Mouse (Mus musculus) retina, postnatal 1 day (tissue): ENCODE measurements around the gene Dtx4.

ENCODE experiments used
- DNase-seq: peaks from one replicate; pipeline ENCODE4 v3.0.0-alpha.2; 2012

Dtx4 gene

GRCm38 (mm10) chr19:12493453-12494186, 7.6 kb downstream of the Dtx4 start:
- peak; percentile 92 for DNase-seq

DNA sequence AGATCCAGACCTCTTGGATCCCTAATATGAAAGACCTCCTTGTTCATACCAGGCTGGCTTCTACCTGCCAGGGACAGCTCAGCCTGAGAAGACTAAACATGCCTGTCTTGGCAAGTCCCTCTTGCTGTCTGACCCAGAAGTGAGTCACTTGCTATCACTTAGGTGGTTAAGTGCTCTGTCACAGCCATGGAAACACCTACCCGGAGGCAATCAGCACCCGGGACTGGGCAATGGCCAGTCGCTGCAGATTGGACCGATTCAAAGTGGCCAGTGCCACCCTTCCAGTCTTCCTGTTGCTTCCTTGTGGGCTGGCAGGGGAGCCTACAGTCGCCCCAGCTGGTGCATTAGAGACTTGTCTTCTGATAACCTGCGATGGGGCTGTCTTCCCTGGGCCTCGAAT, 9.6 kb downstream of the Dtx4 start:
- no peak for DNase-seq

DNA sequence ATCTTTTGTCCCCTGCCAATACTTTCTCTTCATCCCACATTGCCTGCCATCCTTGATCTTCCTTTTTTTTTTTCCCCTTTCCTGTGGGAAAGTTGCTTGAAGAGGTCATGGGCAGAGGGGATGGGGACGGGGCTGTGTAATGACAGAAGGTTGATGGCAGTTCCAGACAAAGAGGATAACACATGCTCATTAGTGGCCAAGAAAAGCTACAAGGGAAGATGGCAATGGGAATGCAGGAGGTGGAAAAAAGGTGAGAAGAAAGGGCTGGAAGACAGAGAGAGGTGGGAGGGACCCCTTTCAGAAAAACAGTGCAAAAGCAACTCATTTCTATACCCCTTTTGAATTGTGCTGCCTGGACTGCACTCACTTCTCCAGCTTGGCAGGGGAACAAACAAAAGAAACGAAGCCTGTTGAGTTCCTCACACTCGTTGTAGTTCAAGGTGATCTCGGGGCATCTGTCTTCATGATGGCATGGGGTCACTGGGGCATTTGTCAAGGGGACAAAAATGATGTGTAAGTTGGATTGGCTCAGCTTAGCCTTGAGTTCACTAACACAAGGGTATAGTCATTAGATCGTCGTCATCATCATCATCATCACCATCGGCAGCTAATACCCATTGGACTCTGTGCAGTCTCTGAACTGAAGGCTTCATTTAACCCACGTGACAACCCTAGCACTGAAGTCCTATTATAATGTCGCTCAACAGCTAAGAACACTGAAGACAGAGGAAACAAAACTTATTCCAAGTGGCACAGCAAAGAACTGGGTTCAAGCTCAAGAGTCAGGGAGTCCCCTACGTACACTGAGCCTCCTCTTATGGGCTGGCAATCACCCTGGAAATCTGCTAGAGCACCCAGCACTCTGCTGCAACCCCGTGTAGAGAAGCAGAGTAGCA, 11.3 kb downstream of the Dtx4 start:
- no peak for DNase-seq

- peak; percentile 84 for DNase-seq
These were observed 12.1 kb downstream of the Dtx4 start for GRCm38 (mm10) chr19:12488969-12489674.

DNA sequence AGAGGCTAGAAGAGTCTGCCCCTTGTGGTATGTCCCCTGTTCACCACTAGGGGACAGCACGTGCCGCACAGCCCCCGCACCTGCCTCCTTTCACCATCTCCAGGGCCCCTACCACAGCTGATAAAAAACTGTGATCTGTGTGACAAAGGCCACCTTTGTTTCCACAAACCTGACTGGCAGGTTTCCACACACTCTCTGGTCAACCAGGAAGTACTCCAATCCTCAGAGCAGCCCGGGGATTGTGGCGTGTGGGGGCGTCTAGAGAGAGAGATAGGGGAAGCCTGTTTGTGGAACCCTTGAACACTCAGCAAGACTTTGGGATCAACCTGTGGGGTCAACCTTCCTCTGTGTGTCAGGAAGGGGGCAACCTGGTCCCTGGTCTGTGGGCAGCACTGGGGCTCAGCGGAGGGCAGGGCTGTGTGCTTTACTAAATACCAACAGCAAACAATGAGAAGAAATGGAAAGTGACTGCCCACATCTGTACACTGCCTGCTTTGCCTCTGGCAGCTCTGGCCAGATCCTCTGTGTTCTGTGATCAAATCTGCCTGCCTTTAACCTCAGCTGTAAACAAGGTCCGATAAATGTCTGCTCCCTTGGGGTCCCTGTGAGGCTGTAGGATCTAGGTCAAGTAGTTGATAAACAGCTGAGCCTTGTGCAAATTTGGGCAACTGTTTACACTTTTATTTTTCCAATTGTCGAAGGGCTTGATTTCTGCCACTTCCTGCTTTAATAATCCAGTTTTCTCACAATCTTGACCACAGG, 12.9 kb downstream of the Dtx4 start:
- DNase-seq, result peak; percentile 79

- no peak for DNase-seq
These were observed 13.6 kb downstream of the Dtx4 start for GRCm38 (mm10) chr19:12487511-12488204.

DNA sequence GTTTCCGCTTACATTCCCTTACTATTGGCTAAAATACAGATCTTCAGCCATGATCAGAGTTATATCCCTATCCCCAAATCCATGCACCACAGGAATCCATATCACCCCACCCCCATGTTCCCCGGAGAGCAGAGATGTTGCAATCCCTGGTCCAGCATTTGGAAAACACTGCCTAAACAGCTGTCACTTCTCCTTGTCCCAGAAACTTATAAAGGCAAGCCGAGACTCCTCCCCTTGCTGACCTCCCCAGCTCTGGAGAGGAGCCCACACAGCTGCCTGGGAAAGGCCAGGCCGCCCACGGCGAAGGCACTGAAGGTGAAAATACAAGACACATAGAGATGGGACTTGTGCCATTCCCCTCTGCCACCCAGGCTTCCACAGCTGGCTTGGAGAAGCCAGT, 14.4 kb downstream of the Dtx4 start:
- DNase-seq, result peak; percentile 78

- DNase-seq, result no peak
These were observed 15.6 kb downstream of the Dtx4 start for GRCm38 (mm10) chr19:12485631-12486030.

DNA sequence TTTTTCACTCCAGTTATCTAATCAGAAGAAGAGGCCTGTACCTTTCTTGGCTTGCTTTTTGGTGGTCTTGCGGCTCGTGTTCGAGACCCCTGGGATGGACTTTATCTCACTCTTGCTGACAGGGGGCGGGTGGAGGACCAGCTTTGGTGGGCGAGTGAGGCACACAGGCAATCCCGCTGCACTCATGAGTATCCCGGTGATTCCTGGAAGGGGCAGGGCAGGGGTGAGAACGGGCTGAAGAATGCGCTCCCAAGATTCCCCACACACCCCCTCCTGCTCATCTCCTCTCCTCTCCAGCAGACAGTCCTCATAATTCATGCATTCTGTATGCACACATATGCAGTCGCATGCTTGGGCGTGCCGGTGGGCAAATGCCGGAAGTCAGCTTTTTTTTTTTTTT, 16.0 kb downstream of the Dtx4 start:
- DNase-seq, result no peak

DNA sequence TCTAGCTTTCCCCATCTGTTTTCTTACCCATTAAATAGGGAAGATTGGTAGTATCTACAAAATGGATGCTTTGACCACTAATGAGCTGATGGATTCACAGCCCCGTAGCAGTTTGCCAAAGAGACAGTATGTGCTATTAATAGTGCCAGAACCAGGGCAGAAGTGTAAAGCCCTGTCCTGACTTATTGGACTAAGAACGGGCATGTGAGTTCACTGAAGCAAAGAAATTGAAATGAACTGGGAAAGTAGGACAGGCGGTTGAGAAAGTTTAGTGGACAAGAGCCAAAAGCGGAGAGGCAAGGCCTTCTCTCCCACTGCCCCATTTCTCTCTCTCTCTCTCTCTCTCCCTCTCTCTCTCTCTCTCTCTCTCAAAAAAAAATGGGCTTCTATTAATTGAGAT, 17.0 kb downstream of the Dtx4 start:
- DNase-seq, result peak; percentile 95

DNA sequence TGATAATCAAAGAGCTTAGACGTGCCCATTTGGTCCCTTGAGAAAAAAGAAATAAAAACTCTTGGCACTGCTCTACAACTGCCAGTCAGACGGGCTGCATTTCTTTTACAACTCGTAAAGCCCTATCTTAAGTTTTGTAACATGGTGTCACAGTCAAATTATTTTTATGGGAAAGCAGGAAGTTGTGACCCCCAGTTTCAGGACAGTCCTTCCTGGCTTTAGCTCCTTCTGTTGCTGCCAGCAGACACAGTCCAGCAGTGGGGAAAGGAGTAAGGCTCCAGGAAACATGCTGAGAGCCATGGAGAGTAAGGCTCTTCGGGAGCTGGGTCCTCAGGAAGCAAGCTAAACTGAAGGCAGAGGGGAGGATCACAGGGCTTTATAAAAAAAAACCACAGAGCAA, 17.5 kb downstream of the Dtx4 start:
- DNase-seq, result no peak

DNA sequence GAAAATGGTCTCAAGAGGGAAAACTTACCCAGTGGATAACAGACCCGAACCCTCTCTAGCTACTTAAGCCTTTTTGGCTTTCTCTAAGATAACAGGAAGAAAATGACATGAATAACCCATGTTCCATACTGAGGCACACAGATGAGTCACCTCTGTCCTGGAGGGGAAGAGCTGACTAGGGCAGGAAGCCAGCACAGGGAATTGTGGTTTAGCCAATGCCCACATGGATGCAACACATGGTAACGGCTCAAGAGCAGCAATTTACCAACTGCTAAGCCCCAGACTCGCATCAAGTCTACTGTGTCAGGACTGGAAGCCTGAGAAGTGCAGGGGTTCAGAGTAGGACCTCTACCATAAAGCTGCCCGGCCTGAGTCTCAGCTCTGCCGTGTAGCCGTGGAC, 22.9 kb downstream of the Dtx4 start:
- DNase-seq, result no peak

DNA sequence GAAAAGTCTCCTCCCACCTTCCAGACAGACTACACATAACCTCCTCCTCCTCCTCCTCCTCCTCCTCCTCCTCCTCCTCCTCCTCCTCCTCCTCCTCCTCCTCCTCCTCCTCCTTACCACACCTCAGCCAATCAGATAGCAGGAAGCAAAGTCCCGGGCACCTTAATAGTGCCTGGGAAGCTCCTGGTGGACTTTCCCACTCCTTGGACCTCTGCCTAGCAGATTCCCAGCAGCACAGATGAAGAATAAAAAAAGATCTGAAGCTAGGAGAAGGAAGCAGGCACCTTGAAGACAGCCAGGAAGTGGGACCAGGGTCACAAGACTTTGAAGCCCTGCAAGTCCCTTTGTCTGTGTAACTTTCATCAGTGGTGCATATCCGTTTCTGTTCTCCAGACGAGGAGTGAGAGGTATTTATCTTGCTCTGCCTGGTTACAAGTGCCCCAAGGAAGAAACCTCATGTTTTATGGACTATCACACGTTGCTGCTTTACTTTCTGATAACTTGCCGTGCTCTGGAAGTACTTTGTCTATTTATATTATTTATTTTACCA, 24.5 kb downstream of the Dtx4 start:
- DNase-seq, result no peak

- DNase-seq, result peak; percentile 93
These were observed 25.6 kb downstream of the Dtx4 start for GRCm38 (mm10) chr19:12475380-12476250.

GRCm38 (mm10) chr19:12473951-12474350, 27.3 kb downstream of the Dtx4 start:
- DNase-seq, result no peak

- DNase-seq, result no peak
These were observed 28.0 kb downstream of the Dtx4 start for GRCm38 (mm10) chr19:12473201-12473641.

- no peak for DNase-seq
These were observed 28.8 kb downstream of the Dtx4 start for GRCm38 (mm10) chr19:12472381-12472976.

GRCm38 (mm10) chr19:12471866-12472265, 29.4 kb downstream of the Dtx4 start:
- no peak for DNase-seq

DNA sequence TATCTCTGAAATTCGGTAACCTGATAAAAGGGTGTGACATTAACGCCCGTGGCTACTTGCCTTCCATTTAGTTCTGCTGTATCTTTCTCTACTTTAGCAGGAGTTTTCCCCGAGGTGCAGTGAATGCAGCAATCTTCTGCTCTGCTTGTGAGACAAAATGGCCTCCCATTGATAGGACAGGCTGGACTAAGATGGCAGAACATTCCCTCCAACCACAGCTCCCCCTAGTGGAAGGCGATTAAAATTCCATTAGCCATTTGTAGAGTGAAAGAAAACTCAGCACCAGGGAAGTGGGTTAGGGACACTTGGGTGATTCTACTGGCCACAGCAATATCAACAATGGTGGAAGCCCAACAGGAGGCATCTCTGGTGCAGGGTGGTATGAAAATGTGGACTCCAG, 33.8 kb downstream of the Dtx4 start:
- peak; percentile 87 for DNase-seq

GRCm38 (mm10) chr19:12466204-12466603, 35.0 kb downstream of the Dtx4 start:
- DNase-seq, result peak; percentile 86
